Mouse (Mus musculus): ENCODE data around the gene Trim32.
A peak's percentile ranks its signal among the peaks of the same experiment; 100 is the strongest.

The Trim32 gene

DNA sequence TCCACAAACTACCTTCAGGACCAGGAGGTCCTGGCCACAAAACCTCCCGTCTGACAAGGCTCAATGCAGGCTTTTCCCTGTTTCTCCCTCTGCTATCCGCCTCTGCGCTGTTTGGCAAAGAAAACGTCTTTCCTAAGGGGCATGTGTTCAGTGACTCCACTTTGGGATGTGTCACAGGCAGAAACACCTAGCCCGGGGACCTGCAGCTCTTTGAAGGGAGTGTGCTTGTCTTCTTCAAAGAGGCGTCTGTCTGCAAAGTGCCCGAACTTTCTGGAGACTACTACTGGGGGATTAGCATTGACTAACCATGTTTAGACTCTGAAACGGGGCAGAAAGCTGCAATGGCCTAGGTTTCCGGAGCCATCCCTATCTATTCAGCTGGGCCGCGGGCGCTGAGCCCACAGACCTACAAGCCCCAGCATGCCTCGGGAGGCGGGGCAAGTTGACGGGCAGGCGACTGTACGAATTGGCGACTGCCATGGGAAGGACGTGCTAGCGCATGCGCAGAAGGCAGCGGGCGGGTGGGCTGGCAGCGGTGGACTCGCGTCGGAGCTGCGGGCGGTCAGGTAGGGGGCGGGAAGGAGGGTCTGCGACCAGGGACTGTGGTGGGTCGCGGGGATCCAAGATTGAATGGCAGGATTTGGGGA, at the start of gene Trim32:
Gene Trim32 (plus strand): TSS at position 483 of the 647 bp plus-strand sequence.
- peak; percentile 90 for ATAC-seq (ENCODE audit: insufficient number of reproducible peaks, low FRiP score, low TSS enrichment)

DNA sequence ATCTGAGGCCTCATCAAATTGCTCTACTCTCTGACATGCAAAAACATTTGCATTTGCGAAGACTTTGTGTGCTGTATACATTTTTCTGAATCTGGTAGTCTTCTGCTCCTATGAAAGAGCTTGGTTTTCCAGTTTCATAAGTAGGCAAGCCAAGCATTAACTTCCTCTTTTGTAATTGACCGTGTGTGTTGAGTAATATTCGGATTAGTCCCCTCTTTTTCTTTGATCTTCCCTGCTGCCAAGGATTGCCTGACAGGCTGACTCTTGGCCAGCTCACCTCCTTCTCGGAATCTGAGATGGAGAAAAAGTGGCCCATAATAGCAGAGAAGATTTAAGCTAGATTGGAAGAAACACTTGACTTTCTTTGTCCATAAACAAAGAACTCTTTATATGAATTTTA, 39.3 kb upstream of the Trim32 start:
- ATAC-seq (ENCODE audit: insufficient number of reproducible peaks, low FRiP score, low TSS enrichment), result no peak

DNA sequence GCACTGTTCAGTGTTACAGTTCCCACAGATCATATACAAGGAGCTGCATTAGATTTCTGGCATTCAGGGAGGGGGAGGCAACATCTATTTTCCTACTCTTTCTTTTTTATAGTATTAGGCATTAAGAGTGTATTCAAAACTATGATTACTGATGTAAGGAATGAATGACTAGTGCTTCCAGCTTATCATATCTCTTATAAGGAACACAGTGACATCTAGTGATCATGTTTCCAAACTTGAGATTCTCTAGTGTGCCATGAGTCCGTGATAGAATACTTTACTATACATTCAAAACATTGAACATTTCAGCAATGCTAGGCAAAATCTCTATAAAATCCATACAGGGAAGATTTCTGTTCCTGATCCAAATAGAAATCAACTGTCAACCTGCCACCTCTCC, 24.5 kb upstream of the Trim32 start:
- no peak for ATAC-seq (ENCODE audit: insufficient number of reproducible peaks, low FRiP score, low TSS enrichment)

DNA sequence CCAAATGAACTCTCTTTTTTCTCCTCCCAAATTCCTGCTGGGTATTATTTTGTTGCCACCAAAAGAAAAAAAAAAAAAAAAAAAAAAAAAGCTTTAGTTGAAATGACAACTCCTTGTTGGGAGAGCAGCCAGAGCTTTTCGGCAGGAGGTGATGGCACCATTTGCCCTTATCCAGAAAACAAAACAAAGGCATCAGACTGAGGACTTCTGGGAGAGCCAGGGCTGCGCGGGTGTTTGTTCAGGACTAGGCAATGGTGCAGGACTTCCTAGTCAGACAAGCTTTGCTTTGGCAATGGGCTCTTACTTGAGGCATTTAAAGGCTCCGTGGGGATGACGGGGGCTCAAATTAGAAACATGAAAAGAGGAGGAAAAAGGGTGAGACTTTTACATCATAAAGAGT, 17.8 kb upstream of the Trim32 start:
- ATAC-seq (ENCODE audit: insufficient number of reproducible peaks, low FRiP score, low TSS enrichment), result peak; percentile 83

DNA sequence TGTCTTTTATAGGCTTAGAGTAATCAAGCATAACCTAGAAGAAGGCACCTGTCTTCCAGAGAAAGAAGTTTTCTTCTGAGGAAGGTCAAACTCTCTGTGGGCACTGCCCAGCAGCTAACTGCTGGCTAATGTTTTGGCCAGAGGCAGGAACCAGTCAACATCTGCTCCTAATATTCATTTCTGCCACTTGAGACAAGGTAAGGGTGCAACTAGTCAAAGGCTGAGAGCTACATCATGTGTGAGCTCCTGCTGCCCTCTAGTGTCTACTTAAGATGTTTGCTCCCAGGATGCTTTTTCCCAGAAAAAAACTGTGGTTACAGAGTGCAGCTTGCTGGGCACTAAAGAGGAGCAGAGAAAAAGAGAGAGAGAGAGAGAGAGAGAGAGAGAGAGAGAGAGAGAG, 15.0 kb upstream of the Trim32 start:
- 0 out of 2 replicates have a peak, but pooled peaks have one; percentile 46 for ATAC-seq (ENCODE audit: insufficient number of reproducible peaks, low FRiP score, low TSS enrichment)

DNA sequence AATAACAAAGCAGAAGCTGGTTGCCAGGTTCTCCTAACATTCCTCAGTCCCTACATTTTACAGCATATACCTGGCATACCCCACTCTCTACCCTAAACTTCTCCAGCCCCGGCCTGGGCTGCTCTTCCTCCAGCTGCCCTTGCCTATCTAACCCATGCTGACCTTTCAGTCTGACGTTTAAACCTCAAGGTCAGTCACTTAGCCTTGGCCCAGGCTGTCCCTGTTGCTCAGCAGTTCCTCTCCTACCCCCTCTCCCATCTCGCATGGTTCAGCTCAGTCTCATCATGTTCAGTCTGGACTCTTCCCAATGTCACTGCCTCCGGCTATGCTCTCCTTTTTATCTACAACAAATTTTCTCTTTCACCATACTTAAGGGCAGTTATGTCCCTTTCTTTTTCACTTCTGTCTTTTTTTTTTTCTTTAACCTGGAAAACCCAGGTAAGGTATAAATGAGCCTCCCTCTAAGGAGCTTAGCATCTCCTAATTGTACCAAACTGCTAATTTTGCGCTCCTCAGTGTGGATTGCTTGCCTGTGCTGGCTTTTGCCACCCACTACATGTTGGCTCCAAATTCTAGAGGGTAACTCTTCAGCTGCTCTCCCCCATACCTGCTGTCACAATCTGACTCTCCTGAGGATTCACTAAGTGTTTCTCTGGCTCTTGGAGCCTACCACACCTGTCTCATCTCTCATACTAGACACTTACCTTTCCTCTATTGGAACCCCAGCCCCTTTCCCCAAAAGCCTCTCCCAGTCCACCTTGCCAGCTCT, 10.0 kb upstream of the Trim32 start:
- ATAC-seq (ENCODE audit: insufficient number of reproducible peaks, low FRiP score, low TSS enrichment), result peak; percentile 70

DNA sequence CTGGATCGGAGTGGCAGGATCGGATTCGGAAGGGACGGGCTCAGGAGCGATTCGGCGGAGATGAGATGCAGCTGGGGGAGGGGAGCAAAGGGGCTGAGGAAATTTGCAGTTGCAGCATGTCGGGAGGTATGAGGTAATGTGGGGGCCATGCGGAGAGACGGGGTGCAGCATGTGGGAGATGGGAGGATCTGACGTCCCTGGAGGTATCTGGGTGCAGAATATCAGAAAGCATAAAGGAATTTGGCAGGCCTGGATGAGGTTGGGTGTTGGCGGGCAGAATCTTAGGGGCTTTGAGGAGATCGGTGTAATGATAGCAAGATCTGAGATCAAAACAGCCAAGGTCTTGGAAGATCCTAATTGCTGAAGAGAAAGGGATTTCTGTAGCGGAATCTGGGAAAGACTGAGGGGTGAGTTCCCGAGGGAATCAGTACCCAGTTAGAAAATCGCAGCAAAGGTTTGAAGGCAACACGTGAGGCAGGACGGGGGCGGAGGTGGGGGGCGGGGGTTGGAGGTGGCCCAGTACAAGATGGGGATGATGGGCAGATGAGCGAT, 441 bp downstream of the Trim32 start:
- no peak; the same call in none of the 2 replicates for ATAC-seq (ENCODE audit: insufficient number of reproducible peaks, low FRiP score, low TSS enrichment)

DNA sequence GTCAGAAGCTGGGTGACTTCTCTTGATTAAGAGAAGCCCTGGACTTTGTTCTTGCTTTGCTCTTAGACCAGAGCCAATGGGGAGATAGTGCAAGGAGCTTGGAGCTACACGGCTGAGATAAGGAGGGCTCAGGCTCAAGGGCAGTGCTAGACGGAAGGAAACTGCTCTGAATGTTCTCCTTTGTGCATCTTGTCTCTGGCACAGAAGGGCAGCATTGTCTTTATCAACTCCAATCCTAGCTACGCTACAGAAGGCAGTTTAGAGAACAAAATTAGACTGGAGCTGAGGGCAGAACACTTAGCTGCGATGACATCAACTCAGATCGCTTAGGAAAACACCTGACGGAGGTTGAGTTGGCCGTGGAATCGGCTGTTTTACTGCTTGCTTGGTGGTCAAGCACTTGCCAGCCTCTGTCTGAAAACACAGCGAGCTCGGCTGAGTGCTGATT, 2.4 kb downstream of the Trim32 start:
- no peak for ATAC-seq (ENCODE audit: insufficient number of reproducible peaks, low FRiP score, low TSS enrichment)

DNA sequence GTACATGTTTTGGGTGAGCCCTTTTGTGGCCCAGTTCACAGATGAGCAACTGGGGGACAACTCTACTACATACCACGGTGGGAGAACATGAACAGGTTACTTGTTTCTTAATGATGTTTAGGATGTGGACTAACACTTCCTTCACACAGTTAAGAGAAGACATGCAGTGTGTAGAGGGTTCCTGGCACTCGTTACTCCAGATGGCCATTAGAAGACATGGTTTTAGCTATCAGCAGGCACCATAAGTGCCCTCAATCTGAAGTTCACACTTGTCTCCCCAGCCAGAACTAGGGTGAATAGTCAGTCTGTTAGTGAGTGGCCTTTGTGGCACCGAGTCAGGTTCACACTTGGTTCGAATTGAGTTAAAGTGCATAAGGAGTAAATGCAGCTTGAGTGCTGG, 3.3 kb downstream of the Trim32 start:
- no peak for ATAC-seq (ENCODE audit: insufficient number of reproducible peaks, low FRiP score, low TSS enrichment)

DNA sequence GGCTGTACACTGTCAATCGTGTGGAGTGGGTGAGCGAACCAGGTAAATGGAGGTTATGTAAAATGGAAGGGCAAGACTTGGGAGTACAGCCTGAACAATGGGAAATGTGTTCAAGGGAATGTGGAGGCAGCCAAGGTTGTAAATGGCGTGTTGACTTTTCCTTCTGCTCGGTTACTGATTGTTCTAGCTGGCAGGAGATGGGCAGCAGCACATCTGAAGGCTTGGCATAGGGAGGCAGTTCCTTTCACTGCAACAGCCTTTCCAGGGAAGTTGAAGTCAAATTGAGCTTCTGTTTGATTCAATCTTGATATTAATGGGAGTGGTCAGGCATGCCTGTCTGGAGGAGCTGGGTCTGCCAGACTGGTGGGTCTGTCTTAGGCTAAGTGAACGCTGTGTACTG, 5.5 kb downstream of the Trim32 start:
- no peak for ATAC-seq (ENCODE audit: insufficient number of reproducible peaks, low FRiP score, low TSS enrichment)

DNA sequence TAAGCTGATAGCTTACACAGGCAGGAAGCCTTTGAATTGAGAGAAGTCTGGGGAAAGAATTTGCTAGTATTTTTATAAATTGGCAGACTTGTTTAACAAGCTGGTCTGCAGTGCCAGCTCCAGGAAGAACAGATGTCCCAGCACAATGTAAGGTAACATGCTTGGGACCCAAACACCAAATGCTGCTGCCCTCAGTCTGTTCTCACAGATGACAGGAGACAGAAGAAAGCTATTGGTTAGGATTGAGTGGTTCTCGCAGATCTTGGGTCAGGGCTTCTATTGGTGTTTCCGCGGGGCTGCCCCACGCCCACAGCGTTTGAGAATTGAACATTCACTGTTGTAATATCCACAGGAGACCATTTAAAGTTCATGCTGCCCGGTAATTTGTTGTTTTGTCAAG, 6.1 kb downstream of the Trim32 start:
- peak; percentile 43 for ATAC-seq (ENCODE audit: insufficient number of reproducible peaks, low FRiP score, low TSS enrichment)

DNA sequence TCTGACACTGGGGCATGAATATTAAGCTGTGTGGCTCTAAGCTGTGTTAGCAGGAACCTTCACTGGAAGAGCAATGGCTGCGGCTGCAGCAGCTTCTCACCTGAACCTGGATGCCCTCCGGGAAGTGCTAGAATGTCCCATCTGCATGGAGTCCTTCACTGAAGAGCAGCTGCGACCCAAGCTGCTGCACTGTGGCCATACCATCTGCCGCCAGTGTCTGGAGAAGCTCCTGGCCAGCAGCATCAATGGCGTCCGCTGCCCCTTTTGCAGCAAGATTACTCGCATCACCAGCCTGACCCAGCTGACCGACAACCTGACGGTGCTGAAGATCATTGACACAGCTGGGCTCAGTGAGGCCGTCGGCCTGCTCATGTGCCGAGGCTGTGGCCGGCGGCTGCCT, 8.3 kb downstream of the Trim32 start:
- no peak for ATAC-seq (ENCODE audit: insufficient number of reproducible peaks, low FRiP score, low TSS enrichment)

DNA sequence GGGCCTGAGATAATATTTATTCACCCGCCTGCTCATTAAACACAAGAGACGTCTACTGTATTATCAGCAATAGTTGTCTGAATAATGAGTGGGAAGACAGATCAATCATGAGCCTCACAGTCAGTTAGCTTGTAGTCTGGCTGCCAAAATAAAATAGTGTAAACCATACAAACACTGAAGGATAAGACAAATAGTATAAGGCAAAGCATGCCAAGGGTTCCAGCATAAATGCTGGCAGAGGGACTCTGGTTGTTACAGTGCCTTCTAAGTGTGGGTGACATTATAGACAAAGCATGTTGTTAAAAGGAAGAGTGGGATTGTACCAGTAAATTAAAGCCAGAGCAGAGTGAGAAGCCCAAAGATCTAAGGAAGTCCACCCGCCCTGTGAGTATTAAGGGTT, 15.3 kb downstream of the Trim32 start:
- no peak for ATAC-seq (ENCODE audit: insufficient number of reproducible peaks, low FRiP score, low TSS enrichment)

DNA sequence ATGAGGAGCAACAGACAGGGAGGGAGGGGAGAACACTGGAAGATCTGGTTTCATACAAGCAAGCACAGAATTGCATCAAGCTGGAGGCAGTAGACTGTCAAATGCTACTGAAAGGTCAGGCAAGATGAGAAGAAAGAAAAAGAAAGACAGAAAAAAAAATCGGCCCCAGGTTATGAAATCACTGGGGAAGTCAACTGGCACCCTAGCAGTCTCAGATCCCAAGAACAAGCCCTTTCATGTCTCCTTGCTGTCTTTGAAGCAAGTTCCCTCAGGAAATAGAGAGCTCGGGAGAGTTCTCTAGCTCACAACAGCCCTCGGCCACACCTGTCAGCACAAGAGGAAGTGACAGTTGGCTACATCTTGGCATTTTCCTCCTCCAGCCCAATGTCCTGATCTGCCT, 33.4 kb downstream of the Trim32 start:
- ATAC-seq (ENCODE audit: insufficient number of reproducible peaks, low FRiP score, low TSS enrichment), result no peak

DNA sequence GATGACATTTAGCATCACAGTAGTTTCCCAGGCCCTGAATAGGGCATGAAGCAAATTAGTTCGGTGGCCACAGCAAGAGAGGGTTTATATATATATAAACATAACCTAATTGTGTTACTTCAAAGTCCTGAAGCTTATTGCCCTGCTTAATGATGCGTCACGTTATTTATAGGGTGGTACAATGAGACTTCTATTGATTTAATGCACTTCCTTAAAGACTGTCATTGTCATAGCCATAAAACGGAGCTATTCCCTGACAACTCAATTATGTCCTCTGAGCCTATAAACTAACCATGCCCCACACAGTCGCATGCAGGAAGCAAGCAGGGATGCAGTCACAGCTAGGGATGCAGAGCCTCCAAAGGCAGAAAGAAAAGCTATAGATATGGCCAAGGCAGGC, 37.8 kb downstream of the Trim32 start:
- no peak for ATAC-seq (ENCODE audit: insufficient number of reproducible peaks, low FRiP score, low TSS enrichment)

DNA sequence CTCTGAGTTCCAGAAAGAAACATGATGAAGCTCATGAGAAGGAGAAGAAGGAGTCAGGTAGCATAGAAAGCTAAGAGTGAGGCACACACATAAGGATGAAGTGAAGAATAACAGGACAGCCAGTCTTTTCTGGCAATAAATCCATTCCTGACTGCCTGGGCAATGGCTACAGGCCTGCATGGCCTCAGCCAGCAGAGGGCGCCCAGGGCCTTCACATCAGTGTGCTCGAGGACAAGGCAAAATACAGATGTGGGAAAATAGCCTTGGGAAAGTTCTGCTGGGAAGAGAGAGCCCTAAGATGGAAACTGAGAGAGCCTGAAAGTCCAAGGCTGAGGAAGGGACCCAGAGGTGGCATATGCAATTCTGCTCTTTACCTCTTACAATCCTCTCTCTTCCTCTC, 49.9 kb downstream of the Trim32 start:
- ATAC-seq (ENCODE audit: insufficient number of reproducible peaks, low FRiP score, low TSS enrichment), result peak; percentile 78

DNA sequence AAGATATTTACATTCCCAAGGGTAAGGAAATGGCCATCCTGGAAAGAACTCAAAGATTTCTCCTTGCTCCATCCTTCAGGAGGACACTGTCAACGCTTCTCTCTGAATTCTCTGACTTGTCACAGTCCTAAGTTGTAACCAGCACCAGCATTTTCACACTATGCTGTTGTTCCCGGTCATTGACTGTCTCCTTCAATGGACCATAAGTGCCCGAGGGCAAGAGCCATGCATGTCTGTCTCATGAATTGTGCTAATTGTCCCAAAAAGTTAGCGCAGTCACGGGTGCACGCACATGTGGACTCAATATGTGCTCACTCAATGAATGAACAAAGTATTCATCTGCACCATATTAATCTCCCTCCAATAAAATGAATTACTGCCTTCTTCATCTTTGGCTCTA, 58.4 kb downstream of the Trim32 start:
- no peak for ATAC-seq (ENCODE audit: insufficient number of reproducible peaks, low FRiP score, low TSS enrichment)
